Mouse (Mus musculus): ENCODE data around the gene Ubxn11.

GRCm38 (mm10) chr4:134152112-134152511 is 49.7 kb downstream of the Ubxn11 start:
- no peak for TF ChIP-seq POLR2A (IDR thresholded peaks at IDR 0.05; ENCODE audit: control insufficient read depth in 1 of 2, insufficient read depth in 1 of 2, low read depth in 1 of 2, low read length in 2 of 2, poor library complexity in 1 of 2)
- no peak for TF ChIP-seq BHLHE40 (IDR thresholded peaks at IDR 0.05; ENCODE audit: borderline replicate concordance, low read depth, low read length)
- no peak for TF ChIP-seq CTCF (IDR thresholded peaks at IDR 0.05 in 2 of 3, conservative IDR thresholded peaks at IDR 0.05 in 1 of 3; ENCODE audit: control insufficient read depth in 1 of 3, insufficient read depth in 1 of 3, low read depth in 2 of 3, low read length in 3 of 3, poor library complexity in 1 of 3, severe bottlenecking in 1 of 3)
- no peak for TF ChIP-seq GABPA (IDR thresholded peaks at IDR 0.05; ENCODE audit: low read depth, low read length)
- TF ChIP-seq MXI1 (IDR thresholded peaks at IDR 0.05; ENCODE audit: low read depth, low read length): no peak
- no peak for TF ChIP-seq TAL1 (IDR thresholded peaks at IDR 0.05; ENCODE audit: low read length)
- TF ChIP-seq GATA1 (IDR thresholded peaks at IDR 0.05; ENCODE audit: low read depth, low read length): no peak
- TF ChIP-seq ZNF384 (IDR thresholded peaks at IDR 0.05; ENCODE audit: low read depth, low read length): no peak
- no peak for TF ChIP-seq USF1 (IDR thresholded peaks at IDR 0.05; ENCODE audit: low read depth, low read length)
- TF ChIP-seq POLR2AphosphoS2 (IDR thresholded peaks at IDR 0.05; ENCODE audit: low read length): no peak
- TF ChIP-seq EP300 (IDR thresholded peaks at IDR 0.05; ENCODE audit: low read depth in 1 of 2, low read length in 2 of 2): no peak
- no peak for TF ChIP-seq RAD21 (IDR thresholded peaks at IDR 0.05; ENCODE audit: low read depth, low read length)
- TF ChIP-seq MAFK (IDR thresholded peaks at IDR 0.05; ENCODE audit: borderline replicate concordance, low read depth, low read length): no peak
- no peak for TF ChIP-seq MYB (IDR thresholded peaks at IDR 0.05; ENCODE audit: low read depth, low read length)

All from MEL (cell line).